Mouse (Mus musculus): ENCODE results near the gene Wdr1. TPM values are rescaled to one million over a fixed set of nuclear protein-coding genes. Genes with fewer than 3 reads are reported as not detected.

The Wdr1 gene
- polyA plus RNA-seq, 1 experiment = 140 TPM

- Histone ChIP-seq H3K27ac (ENCODE audit: insufficient read depth, low read length) (no peak within 1 kb of the TSS), H3K4me3 (ENCODE audit: insufficient read depth, low read length) (no peak within 1 kb of the TSS)
- TF ChIP-seq CTCF (IDR thresholded peaks at IDR 0.05; ENCODE audit: extremely low read depth, insufficient read depth, low read length) (no peak), POLR2A (IDR thresholded peaks at IDR 0.05; ENCODE audit: extremely low read depth, insufficient read depth, low read length) (no peak)
Observed at GRCm38 (mm10) chr5:38502992-38503391, 60.0 kb downstream of the Wdr1 start, which contains the start of gene Slc2a9. Gene Slc2a9 (minus strand): TSS chr5:38503143.

GRCm38 (mm10) chr5:38500043-38500442 is 63.0 kb downstream of the Wdr1 start:
- Histone ChIP-seq H3K27ac (ENCODE audit: insufficient read depth, low read length) (no peak overlapping the region), H3K4me3 (ENCODE audit: insufficient read depth, low read length) (no peak overlapping the region), H3K4me1 (ENCODE audit: control insufficient read depth, insufficient read depth, low read length) (no peaks in the 10 kb centered on the region)
- TF ChIP-seq CTCF (IDR thresholded peaks at IDR 0.05; ENCODE audit: extremely low read depth, insufficient read depth, low read length) (no peak), POLR2A (IDR thresholded peaks at IDR 0.05; ENCODE audit: extremely low read depth, insufficient read depth, low read length) (no peak)

More at GRCm38 (mm10) chr5:38502992-38503391, 60.0 kb downstream of the Wdr1 start, which contains the start of gene Slc2a9:
- no peaks in the 10 kb centered on the region for H3K4me1 ChIP-seq (ENCODE audit: control insufficient read depth, insufficient read depth, low read length)

GRCm38 (mm10) chr5:38499316-38499811 is 63.7 kb downstream of the Wdr1 start:
- Histone ChIP-seq H3K27ac (ENCODE audit: insufficient read depth, low read length) (no peak overlapping the region), H3K4me3 (ENCODE audit: insufficient read depth, low read length) (no peak overlapping the region), H3K4me1 (ENCODE audit: control insufficient read depth, insufficient read depth, low read length) (no peaks in the 10 kb centered on the region)
- TF ChIP-seq CTCF (IDR thresholded peaks at IDR 0.05; ENCODE audit: extremely low read depth, insufficient read depth, low read length) (no peak), POLR2A (IDR thresholded peaks at IDR 0.05; ENCODE audit: extremely low read depth, insufficient read depth, low read length) (no peak)

- no peak for TF ChIP-seq POLR2A (IDR thresholded peaks at IDR 0.05; ENCODE audit: extremely low read depth, insufficient read depth, low read length)
- no peak for TF ChIP-seq CTCF (IDR thresholded peaks at IDR 0.05; ENCODE audit: extremely low read depth, insufficient read depth, low read length)
- Histone ChIP-seq H3K4me3 (ENCODE audit: insufficient read depth, low read length) (no peak overlapping the region), H3K27ac (ENCODE audit: insufficient read depth, low read length) (no peak overlapping the region), H3K4me1 (ENCODE audit: control insufficient read depth, insufficient read depth, low read length) (no peaks in the 10 kb centered on the region)
Observed at GRCm38 (mm10) chr5:38498479-38498878, 64.5 kb downstream of the Wdr1 start.

GRCm38 (mm10) chr5:38496491-38497057 is 66.4 kb downstream of the Wdr1 start:
- no peak for TF ChIP-seq CTCF (IDR thresholded peaks at IDR 0.05; ENCODE audit: extremely low read depth, insufficient read depth, low read length)
- TF ChIP-seq POLR2A (IDR thresholded peaks at IDR 0.05; ENCODE audit: extremely low read depth, insufficient read depth, low read length) = no peak
- Histone ChIP-seq H3K4me1 (ENCODE audit: control insufficient read depth, insufficient read depth, low read length) (no peaks in the 10 kb centered on the region), H3K27ac (ENCODE audit: insufficient read depth, low read length) (no peak overlapping the region), H3K4me3 (ENCODE audit: insufficient read depth, low read length) (no peak overlapping the region)

- no peak overlapping the region for H3K4me3 ChIP-seq (ENCODE audit: insufficient read depth, low read length)
- no peak overlapping the region for H3K27ac ChIP-seq (ENCODE audit: insufficient read depth, low read length)
- no peaks in the 10 kb centered on the region for H3K4me1 ChIP-seq (ENCODE audit: control insufficient read depth, insufficient read depth, low read length)
- no peak for TF ChIP-seq CTCF (IDR thresholded peaks at IDR 0.05; ENCODE audit: extremely low read depth, insufficient read depth, low read length)
Observed at GRCm38 (mm10) chr5:38493890-38494289, 69.1 kb downstream of the Wdr1 start.

- TF ChIP-seq CTCF (IDR thresholded peaks at IDR 0.05; ENCODE audit: extremely low read depth, insufficient read depth, low read length) (no peak), POLR2A (IDR thresholded peaks at IDR 0.05; ENCODE audit: extremely low read depth, insufficient read depth, low read length) (no peak)
- Histone ChIP-seq H3K4me1 (ENCODE audit: control insufficient read depth, insufficient read depth, low read length) (no peaks in the 10 kb centered on the region), H3K4me3 (ENCODE audit: insufficient read depth, low read length) (no peak overlapping the region), H3K27ac (ENCODE audit: insufficient read depth, low read length) (no peak overlapping the region)
Observed at GRCm38 (mm10) chr5:38491763-38492162, 71.3 kb downstream of the Wdr1 start.

- Histone ChIP-seq H3K4me1 (ENCODE audit: control insufficient read depth, insufficient read depth, low read length) (no peaks in the 10 kb centered on the region), H3K4me3 (ENCODE audit: insufficient read depth, low read length) (no peak overlapping the region), H3K27ac (ENCODE audit: insufficient read depth, low read length) (no peak overlapping the region)
- TF ChIP-seq CTCF (IDR thresholded peaks at IDR 0.05; ENCODE audit: extremely low read depth, insufficient read depth, low read length) (no peak), POLR2A (IDR thresholded peaks at IDR 0.05; ENCODE audit: extremely low read depth, insufficient read depth, low read length) (no peak)
Observed at GRCm38 (mm10) chr5:38489739-38490138, 73.3 kb downstream of the Wdr1 start.

GRCm38 (mm10) chr5:38488673-38489615 is 74.1 kb downstream of the Wdr1 start:
- Histone ChIP-seq H3K27ac (ENCODE audit: insufficient read depth, low read length) (no peak overlapping the region), H3K4me3 (ENCODE audit: insufficient read depth, low read length) (no peak overlapping the region), H3K4me1 (ENCODE audit: control insufficient read depth, insufficient read depth, low read length) (no peaks in the 10 kb centered on the region)
- no peak for TF ChIP-seq POLR2A (IDR thresholded peaks at IDR 0.05; ENCODE audit: extremely low read depth, insufficient read depth, low read length)
- TF ChIP-seq CTCF (IDR thresholded peaks at IDR 0.05; ENCODE audit: extremely low read depth, insufficient read depth, low read length) = no peak

Measured in cortical plate, adult 2 months (tissue).